ENCODE assay signal across 16 mouse cellular contexts in the genomic region with DNA sequence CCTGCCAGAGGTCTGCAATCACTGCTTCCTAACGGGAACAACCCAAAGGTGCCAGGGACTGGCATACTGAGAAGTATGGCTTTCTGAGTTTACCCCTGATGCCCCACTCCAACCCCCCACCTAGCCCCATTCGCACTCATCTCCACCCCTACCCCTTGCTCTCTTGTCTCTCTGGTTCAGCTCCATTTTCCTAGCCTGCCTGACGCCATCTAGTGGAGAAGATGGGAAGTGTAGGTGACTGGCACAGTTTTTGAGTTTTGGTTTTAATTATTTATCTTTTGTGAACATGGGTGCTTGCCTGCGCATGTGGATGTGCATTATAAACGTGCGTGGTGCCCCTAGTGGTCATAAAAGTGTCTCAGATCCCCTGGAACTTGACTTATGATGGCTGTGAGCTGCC.
DNase-seq lines count a peak whose midpoint lies in the region; ATAC-seq and TF ChIP-seq lines count a peak whose summit lies in the region.
"Had no signal": no experiment of that assay in that cellular context is flagged by ENCODE, and none has a peak within 500 bp of the region (broad histone marks: within the 10 kb centered on the region; RNA-seq: fewer than 3 reads in every experiment).

No protein-coding gene starts in this region.

- H3K9ac ChIP-seq in heart, postnatal 0 days (replicated peaks; ENCODE audit: low read depth, low read length) = no peak overlapping the region
- H3K9ac ChIP-seq in midbrain, postnatal 0 days (replicated peaks; ENCODE audit: low read length, poor library complexity, severe bottlenecking) = no peak overlapping the region
- no peak overlapping the region for H3K9ac ChIP-seq in midbrain, embryonic 16.5 days (ENCODE audit: low read depth, low read length)
- H3K9ac ChIP-seq: heart, embryonic 15.5 days; hindbrain, embryonic 15.5 days; midbrain, embryonic 12.5 days; neural tube, embryonic 13.5 days had no signal

- no peaks in the 10 kb centered on the region for H3K9me3 ChIP-seq in heart, postnatal 0 days (replicated peaks; ENCODE audit: control insufficient read depth, low read length)
- H3K9me3 ChIP-seq in heart, embryonic 10.5 days = no peaks in the 10 kb centered on the region
- no peaks in the 10 kb centered on the region for H3K9me3 ChIP-seq in midbrain, postnatal 0 days (ENCODE audit: low read length)
- H3K9me3 ChIP-seq in midbrain, embryonic 16.5 days (replicated peaks; ENCODE audit: control insufficient read depth, low read length, poor library complexity, severe bottlenecking) = no peaks in the 10 kb centered on the region
- peaks cover 3% of the 10 kb centered on the region for H3K9me3 ChIP-seq in G1E (replicated peaks)
- H3K9me3 ChIP-seq: heart, embryonic 15.5 days; hindbrain, embryonic 15.5 days; midbrain, embryonic 12.5 days; neural tube, embryonic 13.5 days had no signal

- H3K27ac ChIP-seq in heart, postnatal 0 days (ENCODE audit: low read depth) = no peak overlapping the region
- no peak overlapping the region for H3K27ac ChIP-seq in heart, embryonic 10.5 days
- H3K27ac ChIP-seq in midbrain, postnatal 0 days (ENCODE audit: low read depth, low read length) = no peak overlapping the region
- no peak overlapping the region for H3K27ac ChIP-seq in midbrain, embryonic 16.5 days (ENCODE audit: low read length)
- H3K27ac ChIP-seq: heart, embryonic 15.5 days; hindbrain, embryonic 15.5 days; midbrain, embryonic 12.5 days; neural tube, embryonic 13.5 days had no signal

- no peak overlapping the region for H3K4me2 ChIP-seq in heart, postnatal 0 days (ENCODE audit: low read depth, low read length)
- H3K4me2 ChIP-seq in midbrain, postnatal 0 days (ENCODE audit: low read depth, low read length, poor library complexity, severe bottlenecking) = no peak overlapping the region
- no peak overlapping the region for H3K4me2 ChIP-seq in midbrain, embryonic 16.5 days (ENCODE audit: low read length)
- H3K4me2 ChIP-seq: heart, embryonic 15.5 days; hindbrain, embryonic 15.5 days; midbrain, embryonic 12.5 days; neural tube, embryonic 13.5 days had no signal

- 58% methylated on average over 6 of the region's 6 CpGs for WGBS in heart, postnatal 0 days
- WGBS in heart, embryonic 10.5 days = 57% methylated on average over 6 of the region's 6 CpGs
- 63% methylated on average over 6 of the region's 6 CpGs for WGBS in midbrain, postnatal 0 days
- WGBS in midbrain, embryonic 16.5 days = 61% methylated on average over 6 of the region's 6 CpGs

- H3K36me3 ChIP-seq in heart, postnatal 0 days (replicated peaks; ENCODE audit: control insufficient read depth, insufficient read depth, low read length) = no peaks in the 10 kb centered on the region
- no peaks in the 10 kb centered on the region for H3K36me3 ChIP-seq in heart, embryonic 10.5 days
- no peaks in the 10 kb centered on the region for H3K36me3 ChIP-seq in midbrain, postnatal 0 days (ENCODE audit: insufficient read depth, low read length)
- no peaks in the 10 kb centered on the region for H3K36me3 ChIP-seq in midbrain, embryonic 16.5 days (ENCODE audit: control insufficient read depth, insufficient read depth, low read length)
- no peaks in the 10 kb centered on the region for H3K36me3 ChIP-seq in G1E (replicated peaks)
- H3K36me3 ChIP-seq: heart, embryonic 15.5 days; hindbrain, embryonic 15.5 days; midbrain, embryonic 12.5 days; neural tube, embryonic 13.5 days had no signal

- no peak for DNase-seq in heart, postnatal 0 days (ENCODE audit: low spot score)
- no peak for DNase-seq in heart, embryonic 10.5 days (ENCODE audit: low spot score)
- DNase-seq in midbrain, postnatal 0 days (ENCODE audit: low spot score) = no peak
- DNase-seq in G1E (ENCODE audit: low spot score) = no peak
- peak; percentile 35 for DNase-seq in naive thymus-derived CD4-positive, alpha-beta T cell, adult 2 months (ENCODE audit: low read depth)
- no peak for DNase-seq in heart, adult 8-10 months (ENCODE audit: low spot score)
- no peak for DNase-seq in layer of hippocampus, adult 8-10 months (ENCODE audit: low spot score in 2 of 2)
- DNase-seq: adrenal gland, postnatal 10 days; cerebellum, adult 11 months; kidney, postnatal 10 days; lung, adult 2 months had no signal

- TF ChIP-seq EP300 in heart, postnatal 0 days (IDR thresholded peaks at IDR 0.05; ENCODE audit: low read depth) = no peak

- no peaks in the 10 kb centered on the region for H3K27me3 ChIP-seq in heart, postnatal 0 days (ENCODE audit: control insufficient read depth, insufficient read depth, low read length)
- H3K27me3 ChIP-seq in heart, embryonic 10.5 days (ENCODE audit: insufficient read depth, poor library complexity, severe bottlenecking) = no peaks in the 10 kb centered on the region
- H3K27me3 ChIP-seq in midbrain, postnatal 0 days (ENCODE audit: insufficient read depth, low read length) = no peaks in the 10 kb centered on the region
- no peaks in the 10 kb centered on the region for H3K27me3 ChIP-seq in midbrain, embryonic 16.5 days (ENCODE audit: control insufficient read depth, insufficient read depth, low read depth, low read length)
- H3K27me3 ChIP-seq in G1E (ENCODE audit: insufficient read depth, low read length) = peaks cover 14% of the 10 kb centered on the region
- H3K27me3 ChIP-seq: heart, embryonic 15.5 days; hindbrain, embryonic 15.5 days; midbrain, embryonic 12.5 days; neural tube, embryonic 13.5 days had no signal

- 0 out of 2 replicates have a peak, but pooled peaks have one; percentile 16 for TF ChIP-seq CTCF in heart, postnatal 0 days (IDR thresholded peaks at IDR 0.05; ENCODE audit: low read depth)
- TF ChIP-seq CTCF in midbrain, postnatal 0 days (IDR thresholded peaks at IDR 0.05) = peak; percentile 35
- TF ChIP-seq CTCF in G1E (IDR thresholded peaks at IDR 0.05; ENCODE audit: low read depth, low read length) = peak; percentile 26; the same call in 1 of the 2 replicates

- ATAC-seq in heart, postnatal 0 days (ENCODE audit: insufficient read depth, low read depth) = no peak
- no peak for ATAC-seq in midbrain, postnatal 0 days (ENCODE audit: low FRiP score)
- no peak for ATAC-seq in midbrain, embryonic 16.5 days
- ATAC-seq in G1E (ENCODE audit: extremely low read depth, insufficient number of reproducible peaks, low FRiP score, poor library complexity, severe bottlenecking) = no peak

- H3K4me3 ChIP-seq in heart, postnatal 0 days (ENCODE audit: low read depth, low read length) = no peak overlapping the region
- no peak overlapping the region for H3K4me3 ChIP-seq in heart, embryonic 10.5 days
- no peak overlapping the region for H3K4me3 ChIP-seq in midbrain, postnatal 0 days (ENCODE audit: low read depth, low read length)
- no peak overlapping the region for H3K4me3 ChIP-seq in midbrain, embryonic 16.5 days (ENCODE audit: low read depth, low read length)
- no peak overlapping the region for H3K4me3 ChIP-seq in G1E (ENCODE audit: low read depth, low read length)
- H3K4me3 ChIP-seq: heart, embryonic 15.5 days; hindbrain, embryonic 15.5 days; midbrain, embryonic 12.5 days; neural tube, embryonic 13.5 days had no signal

- H3K4me1 ChIP-seq in heart, postnatal 0 days (ENCODE audit: control insufficient read depth, insufficient read depth) = no peaks in the 10 kb centered on the region
- no peaks in the 10 kb centered on the region for H3K4me1 ChIP-seq in heart, embryonic 10.5 days
- H3K4me1 ChIP-seq in midbrain, postnatal 0 days (ENCODE audit: insufficient read depth, low read length) = no peaks in the 10 kb centered on the region
- H3K4me1 ChIP-seq in midbrain, embryonic 16.5 days (ENCODE audit: control insufficient read depth, insufficient read depth, low read length) = no peaks in the 10 kb centered on the region
- no peaks in the 10 kb centered on the region for H3K4me1 ChIP-seq in G1E (ENCODE audit: insufficient read depth, low read depth, low read length)
- H3K4me1 ChIP-seq: heart, embryonic 15.5 days; hindbrain, embryonic 15.5 days; midbrain, embryonic 12.5 days; neural tube, embryonic 13.5 days had no signal
